Mouse (Mus musculus): ENCODE measurements around the gene Cntnap2.

The Cntnap2 gene

DNA sequence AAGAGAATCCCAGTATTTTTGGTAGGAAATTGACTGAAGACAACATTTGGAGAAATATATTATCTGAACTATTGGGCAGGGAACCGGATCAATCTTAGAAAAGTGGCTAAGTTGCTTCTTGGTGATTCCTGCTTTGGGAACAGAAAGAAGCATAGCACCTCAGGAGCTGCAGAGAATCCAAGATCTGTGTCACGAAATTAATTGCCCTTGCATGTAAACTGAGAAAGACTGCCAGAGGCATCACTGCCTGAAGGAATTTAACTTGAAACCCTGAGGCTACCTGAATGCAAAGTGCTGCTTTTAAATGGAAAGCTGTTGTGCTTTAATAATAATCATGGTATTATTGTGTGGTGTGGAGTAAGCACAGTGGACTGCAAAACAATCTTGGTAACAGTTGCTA, 286.2 kb downstream of the Cntnap2 start:
- DNase-seq = no peak

DNA sequence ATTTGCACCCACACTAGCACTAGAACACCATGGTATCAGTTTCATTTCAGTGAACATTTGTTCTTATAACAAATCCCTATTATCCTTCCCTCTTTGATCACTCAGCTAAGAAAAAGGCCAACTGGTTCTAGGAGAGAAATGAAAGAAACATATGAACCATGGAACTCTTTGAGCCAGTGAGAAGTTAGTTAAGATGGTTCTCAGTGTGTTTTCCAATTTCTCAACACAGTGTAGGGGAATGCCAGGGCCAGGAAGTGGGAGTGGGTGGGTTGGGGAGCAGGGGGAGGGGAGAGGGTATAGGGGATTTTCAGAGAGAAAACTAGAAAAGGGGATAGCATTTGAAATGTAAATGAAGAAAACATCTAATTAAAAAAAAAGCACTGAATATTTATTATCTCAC, 286.8 kb downstream of the Cntnap2 start:
- DNase-seq = no peak

DNA sequence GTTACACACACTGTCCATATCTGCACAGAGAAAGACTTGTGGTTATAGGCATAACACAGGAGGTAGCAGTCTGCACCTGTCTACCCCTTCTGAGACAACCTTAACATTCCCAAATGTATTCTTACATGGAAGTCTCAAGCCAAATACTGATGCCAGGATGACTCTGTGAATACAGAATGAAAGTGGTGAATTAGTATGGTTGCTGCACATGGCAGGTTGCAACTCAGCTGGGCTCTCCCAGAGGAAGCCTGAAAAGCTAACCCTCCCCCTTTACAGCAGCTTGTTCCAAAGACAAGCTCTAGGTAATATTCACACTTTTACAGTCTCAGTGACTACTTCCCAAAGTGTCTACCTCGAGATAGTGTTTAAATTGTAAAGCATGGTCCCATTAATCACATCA, 307.3 kb downstream of the Cntnap2 start:
- DNase-seq = no peak

DNA sequence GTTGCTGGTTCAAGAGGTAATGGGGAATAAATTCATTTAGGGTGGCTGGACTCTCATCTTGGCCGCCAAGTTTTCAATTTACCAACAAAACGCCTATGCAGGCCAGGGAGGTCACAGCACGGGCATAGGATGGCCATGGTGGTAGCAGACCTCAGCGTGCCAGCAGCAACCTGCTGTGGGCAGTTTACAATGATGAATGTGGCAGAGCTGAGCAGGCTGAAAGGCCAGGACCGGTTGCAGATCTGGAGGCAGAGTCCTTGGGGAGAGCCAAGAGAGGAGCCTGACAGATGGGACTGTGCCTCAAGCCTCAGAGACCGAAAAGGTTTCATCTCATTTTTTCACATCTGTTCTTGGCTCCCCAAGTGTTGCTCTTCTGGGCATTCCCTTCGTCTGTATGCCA, 322.0 kb downstream of the Cntnap2 start:
- DNase-seq = no peak

DNA sequence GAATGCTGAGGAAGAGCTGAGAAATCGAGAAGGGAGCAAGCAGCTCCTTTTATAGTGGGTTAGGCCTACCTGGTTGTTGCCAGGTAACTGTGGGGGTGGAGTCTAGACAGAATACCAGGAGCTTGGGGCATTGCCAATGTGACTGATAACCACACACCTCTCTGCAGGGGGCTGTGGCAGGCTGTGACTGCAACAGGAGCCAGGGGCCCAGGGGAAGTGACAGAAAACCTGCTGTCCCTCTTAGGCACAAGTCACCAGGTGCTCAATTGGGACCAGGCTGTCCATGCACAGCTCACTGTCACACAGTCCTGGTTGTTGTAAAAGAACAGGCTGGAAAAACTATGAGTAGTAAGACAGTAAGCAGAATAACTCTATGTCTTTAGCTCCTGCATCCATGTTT, 329.9 kb downstream of the Cntnap2 start:
- no peak for DNase-seq

DNA sequence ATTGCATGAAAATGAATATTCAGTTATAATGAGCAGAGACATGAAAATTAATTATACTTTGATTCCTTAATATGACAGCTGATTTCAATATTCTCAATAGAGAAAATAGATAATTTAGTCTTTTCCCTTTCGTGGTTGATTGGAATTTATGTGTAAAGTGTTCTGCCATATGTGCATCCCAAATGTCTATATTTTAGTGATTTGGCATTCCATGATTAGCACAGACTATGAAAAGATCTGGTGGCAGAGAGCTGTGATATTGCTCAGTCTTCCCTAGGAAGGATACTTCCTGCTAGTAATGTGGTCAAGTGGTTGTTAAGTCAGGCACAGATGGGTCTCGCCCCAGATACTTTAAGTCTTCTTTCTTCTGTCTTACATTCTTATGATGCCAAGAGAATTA, 354.5 kb downstream of the Cntnap2 start:
- DNase-seq = no peak

DNA sequence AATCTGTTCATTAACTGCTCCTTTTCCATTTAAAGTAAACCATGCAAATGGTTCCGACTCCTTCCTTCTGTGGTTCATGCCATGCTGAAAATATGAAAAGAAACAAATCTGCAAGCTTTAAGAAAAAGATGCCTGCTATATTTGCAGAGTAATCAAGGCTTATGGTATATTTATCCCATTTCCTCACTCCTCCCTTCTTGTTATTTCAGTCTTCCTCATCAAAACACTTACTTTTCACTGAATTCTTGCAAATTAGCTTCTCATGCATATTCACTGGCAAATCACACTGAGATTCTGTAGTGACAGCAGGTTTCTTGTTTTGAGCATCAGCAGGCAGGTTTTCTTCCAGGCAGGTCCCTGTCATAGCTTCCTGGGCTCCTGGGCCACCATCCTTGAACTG, 396.3 kb downstream of the Cntnap2 start:
- no peak for DNase-seq

DNA sequence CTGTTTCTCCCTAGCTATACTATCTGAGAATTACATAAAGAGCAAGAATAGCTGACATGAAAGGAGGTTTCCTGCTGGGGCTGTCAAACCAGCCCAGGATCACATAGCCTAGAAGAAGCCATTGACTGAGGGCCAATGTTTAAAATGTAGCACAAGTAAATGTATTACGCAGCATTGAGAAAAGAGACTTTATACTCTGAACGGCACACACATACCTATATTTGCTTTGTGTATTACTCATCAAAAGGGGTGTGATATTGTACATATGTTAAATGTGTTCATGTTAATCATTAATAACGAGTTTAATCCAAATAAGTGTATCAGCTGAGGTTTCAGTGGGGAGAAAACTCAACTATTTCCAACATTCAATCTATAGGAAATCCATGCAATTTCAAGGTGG, 459.1 kb downstream of the Cntnap2 start:
- DNase-seq = no peak

DNA sequence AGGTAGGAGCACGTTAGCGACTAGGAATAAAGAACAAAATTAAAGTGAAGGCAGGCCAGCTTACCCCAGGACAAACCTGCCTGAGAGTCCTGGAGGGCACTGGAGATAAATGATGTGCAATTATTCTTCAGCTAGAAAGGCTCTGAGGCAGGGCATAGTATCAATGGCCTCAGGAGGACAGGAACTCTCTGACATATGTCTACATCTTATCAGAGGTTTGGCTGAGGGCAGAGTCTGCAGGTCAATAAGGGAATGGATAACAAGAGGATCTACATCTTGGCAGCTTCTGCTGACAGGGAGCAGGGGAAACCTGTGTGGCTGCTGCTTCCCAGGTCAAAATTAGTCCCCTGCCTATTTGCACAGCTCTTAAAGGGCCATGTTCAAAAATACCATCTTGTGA, 477.8 kb downstream of the Cntnap2 start:
- DNase-seq = no peak

DNA sequence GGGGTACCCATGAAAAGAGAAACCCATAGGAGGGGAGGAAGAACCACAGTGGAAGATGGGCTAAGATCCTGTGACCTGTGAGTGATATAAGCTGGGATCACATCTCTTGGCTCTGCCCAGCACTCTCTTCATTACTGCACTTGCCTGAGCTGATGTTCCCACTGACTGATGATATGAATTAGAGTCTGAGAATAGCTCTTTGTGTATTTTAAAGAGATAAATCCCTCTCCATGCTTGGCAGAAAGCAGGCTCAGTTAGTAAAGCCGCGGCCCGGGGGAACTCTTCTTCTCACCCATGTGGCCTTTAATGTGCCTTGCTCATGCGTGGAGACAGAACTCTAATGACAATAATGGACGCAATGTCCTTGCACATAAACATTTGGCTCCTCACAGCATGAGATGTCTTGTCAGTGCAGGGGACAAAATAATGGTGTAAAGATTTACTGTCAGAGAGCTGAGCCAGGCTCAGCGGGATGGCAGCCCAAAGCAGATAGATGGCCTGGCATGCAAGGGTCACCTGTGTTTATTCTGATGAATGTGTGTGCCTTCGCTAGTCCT, 485.2 kb downstream of the Cntnap2 start:
- no peak for DNase-seq

DNA sequence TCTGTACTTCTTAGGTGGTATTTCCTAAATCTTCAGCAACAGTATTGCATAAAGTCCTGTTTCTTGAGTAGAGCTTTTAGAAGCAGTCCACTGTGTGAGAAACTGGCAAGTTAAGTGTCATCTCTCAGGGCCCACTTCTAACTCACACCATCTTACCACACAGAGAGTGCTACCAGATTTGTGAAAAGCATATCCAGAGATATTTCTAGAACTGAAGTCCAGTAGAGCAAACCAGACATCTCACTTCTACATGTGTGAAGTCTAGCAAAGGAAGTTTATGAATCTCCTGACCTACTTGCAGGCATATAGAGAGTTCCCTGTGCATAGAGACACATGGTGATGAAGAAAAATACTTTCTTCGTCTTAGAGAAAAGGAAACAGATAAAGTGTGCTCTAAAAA, 500.6 kb downstream of the Cntnap2 start:
- DNase-seq = no peak

DNA sequence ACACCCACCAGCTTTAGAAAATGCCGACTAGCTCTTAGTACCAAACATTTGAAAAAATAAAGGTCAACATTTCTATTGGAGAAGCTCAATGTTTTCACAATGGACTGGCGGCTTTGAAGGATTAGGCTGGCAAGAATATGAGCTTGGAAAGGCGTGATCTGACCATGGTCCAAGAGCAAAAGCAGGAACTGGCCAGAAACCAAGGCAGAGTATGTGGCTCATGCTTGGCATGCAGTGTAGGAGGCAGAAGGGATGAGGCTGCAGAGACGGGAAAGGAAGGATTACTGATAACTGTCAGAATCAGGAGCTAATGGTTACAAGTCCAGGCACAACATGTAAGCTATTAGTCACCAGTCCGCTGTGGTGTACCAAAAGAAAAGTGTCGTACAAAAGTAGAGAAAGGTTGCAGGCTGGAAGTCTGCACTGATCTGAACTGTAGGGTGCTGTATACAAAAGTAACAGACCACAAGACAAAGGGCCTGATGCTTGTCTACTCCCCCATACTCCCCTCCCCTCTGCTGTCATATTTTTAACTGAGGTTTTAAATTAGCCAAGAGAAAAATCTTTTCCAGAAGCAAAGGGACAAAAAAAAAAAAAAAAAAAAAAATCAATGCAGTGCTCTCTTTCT, 525.4 kb downstream of the Cntnap2 start:
- no peak for DNase-seq

DNA sequence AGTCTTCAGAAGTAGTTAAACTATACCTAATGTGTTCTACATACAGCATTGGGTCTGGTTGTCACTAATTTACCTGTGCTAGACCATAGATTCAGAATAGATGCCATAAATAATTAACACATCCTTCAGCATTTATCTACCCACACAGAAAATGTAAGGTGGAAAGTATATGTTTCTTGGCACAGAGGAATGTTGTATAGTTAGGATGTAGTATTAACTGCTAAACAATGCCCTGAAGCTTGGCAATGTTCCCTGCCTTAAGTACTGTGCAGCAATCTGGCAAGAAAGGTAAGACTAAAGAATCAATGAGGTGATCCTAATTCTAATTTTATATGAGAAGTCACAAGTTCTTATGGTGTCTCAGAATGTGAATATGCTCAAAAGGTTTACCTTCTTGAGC, 529.9 kb downstream of the Cntnap2 start:
- no peak for DNase-seq

DNA sequence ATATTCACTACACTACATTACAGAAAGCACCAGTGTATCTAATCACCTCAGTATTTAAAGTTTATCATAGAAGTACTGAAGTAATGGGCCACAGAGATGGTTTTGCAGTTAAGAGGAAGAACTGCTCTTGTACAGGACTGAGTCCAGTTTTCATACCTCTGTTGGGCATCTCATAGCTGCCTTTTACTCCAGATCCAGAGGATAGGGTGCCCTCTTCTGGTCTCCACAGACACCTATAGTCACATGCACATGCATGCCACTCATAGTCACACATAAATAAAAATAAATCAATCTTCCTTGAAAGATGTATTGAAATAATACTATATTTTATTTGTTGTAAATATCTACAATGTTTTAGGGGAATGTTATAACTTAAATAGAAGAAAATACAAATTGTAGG, 587.9 kb downstream of the Cntnap2 start:
- no peak for DNase-seq

DNA sequence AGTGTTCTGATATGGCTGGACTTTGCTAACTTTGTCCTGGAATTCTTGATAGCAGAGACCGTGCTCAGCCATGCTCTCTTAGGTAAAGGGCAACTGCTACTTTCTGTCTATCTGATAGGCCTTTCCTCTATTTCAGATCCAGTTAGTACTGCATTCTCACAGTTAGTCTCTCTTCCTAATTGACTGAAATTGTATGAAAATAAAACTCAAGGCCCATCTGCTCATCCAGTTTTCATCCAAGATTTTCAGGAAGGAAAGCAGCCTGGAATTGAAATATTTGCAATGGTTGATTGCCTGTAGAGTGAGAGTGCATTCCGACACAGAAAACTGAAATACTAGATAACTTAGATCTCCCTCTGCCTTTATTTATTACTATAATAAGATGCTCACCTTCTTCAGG, 589.3 kb downstream of the Cntnap2 start:
- DNase-seq = no peak

DNA sequence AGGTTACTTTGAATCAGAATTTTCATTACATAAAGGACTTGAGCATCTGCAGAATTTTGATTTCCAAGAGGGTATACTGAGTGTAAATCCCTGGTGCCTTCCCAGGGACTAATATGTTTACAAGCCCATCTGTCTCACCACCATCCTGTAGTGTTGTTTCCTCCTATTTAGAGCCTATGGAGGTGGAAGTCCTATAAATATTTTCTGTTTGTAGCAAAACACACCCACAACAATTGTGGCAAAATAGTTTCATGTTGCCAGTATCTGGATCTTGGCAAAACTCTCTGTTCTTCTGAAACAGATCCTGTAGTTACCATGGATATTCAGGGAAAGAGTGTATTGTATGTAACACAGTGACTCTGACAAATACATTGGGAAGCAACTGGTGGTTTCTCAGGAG, 641.1 kb downstream of the Cntnap2 start:
- DNase-seq = no peak

DNA sequence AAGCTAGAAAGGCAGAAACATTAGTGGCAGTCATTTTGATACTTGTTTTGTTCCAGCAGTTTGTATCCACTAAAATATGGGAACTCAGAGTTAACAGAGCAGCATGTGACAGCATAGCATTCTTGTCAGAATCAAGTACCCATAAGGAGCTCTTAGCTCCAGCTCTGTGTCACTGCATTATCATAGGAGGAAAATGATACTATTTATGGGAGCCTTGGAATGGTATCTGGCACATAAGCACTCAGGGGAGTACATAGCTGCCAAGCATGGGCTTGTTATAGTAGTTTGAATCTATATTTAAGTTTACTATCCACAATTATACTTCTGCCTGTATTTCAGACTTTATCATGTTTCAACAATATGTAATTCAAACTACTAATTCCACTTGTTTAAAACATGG, 732.5 kb downstream of the Cntnap2 start:
- DNase-seq = no peak

DNA sequence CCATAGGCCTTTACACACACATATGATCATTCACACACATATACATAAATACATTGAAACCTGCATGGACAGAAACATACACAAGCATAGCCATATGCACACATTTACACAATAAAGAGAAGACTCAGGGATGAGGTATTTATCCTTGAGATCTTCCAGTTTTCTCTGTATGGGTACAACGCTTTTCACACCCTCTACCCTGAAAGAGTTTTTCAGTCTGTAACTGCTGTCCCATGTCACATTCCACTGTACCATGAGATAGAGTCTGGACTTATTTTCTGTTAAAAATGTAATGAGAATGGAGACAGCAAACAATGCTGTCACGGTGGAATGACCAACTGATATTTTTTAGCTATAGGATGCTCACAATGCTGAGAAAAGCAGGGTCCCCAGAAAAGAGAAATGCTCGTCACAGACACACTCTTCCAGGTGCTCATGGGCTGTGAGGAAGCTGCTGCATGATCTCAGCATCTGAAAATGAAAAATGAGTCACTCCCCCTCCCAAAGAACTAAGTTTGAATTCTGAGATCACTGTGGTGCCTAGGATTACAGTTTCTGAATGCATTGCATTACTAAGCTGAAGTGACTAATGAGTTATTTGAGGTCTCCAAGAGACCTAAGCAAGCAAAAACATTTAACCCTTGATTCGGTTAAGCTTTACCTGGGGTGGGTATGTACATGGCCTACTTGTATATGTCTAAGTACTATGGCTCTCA, 782.6 kb downstream of the Cntnap2 start:
- DNase-seq = no peak

DNA sequence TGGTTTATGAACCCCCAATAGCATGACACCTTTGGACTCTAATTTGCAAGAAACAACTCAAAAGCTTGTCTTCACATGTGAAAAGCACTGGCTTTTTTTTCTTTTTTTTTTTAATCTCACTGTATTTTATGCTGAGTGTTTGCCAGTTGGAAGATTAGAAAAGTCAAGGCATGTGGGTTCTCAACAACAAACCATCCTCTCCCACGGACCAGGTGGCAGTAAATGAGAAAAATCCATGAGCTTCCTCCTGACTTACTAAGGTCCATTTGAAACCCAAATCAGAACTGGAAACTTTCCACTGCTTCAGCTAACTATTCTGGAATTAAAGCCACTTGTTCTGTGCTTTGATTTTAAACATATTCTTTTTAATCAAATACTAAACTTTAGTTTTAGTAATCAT, 784.6 kb downstream of the Cntnap2 start:
- DNase-seq = no peak

DNA sequence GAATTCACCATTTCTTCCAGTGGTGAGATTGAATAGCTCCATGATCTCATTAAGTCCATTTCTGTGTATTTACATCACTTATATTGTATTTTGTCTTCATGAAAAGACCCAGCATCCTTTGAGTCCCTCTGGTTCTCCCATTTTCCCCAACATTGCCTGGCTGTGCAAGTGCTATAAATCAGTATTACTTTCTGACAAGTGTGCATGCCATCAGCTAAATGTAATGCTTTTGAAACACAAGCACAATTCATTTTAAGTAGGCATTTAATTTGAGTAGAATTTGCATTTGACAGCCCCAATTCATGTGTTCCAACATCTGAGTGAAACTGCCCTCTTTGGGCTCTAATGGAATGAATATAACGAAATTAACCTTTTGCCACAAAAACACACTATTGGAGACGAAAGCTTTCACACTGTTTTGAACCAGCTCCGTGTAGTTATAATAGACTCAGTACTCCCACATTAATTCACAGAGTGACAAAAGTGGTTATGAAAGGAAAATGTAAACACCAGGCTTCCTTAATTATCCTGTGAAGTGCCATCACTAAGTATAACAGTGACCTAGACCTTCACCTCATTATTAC, 812.3 kb downstream of the Cntnap2 start:
- DNase-seq = no peak

DNA sequence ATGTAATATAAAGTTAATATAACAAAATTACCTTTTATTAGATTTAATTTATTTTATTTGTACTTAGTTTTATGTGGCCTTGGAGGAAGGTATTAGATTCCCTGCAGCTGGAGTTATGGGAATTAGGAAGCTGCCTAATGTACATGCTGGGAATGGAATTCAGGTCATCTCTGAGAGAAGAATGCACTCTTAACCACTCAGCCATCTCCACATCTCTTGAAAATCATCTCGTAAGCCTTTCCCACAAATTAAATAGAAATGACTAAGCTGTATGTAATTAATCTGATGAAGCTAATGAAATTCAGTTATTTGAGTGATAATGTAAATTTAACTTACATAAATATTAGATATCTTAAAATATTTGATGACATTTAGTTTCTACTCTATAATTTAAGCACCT, 826.3 kb downstream of the Cntnap2 start:
- DNase-seq = no peak

DNA sequence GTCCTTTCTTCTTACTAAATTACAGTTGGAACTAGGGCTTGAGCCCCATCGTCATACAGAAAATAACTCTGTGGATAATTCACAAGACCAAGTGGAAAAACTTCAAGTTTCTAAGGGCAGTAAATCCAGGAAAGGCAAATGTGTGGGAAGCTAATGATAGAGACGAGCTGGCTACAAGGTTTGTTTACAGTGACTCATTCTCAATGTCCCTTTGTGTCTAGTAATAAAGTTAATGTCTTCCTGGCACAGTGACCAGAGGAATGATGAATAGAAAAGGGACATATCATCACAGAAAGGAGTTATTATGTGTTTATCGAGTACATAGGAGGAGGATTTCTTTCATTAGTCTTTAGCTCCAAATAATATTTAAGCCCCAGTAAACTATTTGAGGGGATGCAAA, 828.7 kb downstream of the Cntnap2 start:
- no peak for DNase-seq

DNA sequence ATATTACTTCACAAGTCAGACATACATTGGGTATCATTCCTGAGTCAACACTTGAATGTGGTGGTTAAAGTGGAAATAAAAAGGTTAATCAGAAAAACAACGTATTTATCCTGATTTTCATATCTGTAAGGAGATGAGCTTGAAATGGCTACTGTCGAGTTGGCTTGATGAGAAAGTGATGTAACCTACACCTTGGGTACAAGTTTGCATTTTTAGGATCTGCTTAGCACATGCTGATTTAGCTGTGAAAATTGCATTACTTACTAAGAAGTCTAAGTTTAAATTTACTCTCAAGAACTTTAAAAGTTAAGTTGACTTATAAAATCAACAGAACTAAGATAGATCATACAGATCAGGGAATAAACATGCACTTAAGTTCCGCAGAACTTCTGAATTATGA, 879.1 kb downstream of the Cntnap2 start:
- DNase-seq = no peak

DNA sequence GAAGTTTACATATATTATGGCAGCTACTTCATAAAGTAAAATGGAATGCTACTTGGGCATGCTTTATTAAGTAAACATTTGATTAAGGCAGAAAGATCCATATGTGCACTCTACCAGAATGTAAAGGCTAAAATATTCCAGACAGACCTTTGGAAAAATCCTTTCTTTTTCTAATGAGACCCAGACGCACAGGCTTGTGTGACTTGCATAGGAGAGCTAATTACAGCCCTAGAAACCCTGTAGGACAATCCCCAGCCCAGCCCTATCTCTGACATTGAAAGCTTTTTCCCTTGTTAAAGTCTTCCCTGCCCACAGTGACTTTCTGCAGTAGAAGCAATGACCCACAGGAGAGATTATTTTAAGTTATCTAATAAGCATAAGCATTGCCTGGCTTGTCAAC, 879.6 kb downstream of the Cntnap2 start:
- no peak for DNase-seq
